Mouse (Mus musculus) hindbrain, postnatal 0 days (tissue): ENCODE data around the gene Coa6. TPM values are rescaled to one million over a fixed set of nuclear protein-coding genes. Genes with fewer than 3 reads are reported as not detected.
A peak's percentile ranks its signal among the peaks of the same experiment; 100 is the strongest.

Experiments
- ATAC-seq: fragments of 200-750 bp; cut with Nextera tagmentation; 2 replicates; pipeline ENCODE4 v1.8.0; 2017; ENCODE audit warnings: mild to moderate bottlenecking, moderate TSS enrichment, moderate library complexity
- DNase-seq: peaks from one replicate; pipeline ENCODE4 v3.0.0-alpha.2; 2015; ENCODE audit warnings: low spot score
- H3K27ac ChIP-seq: fragments of 300-500 bp; sonication (generic); 2 replicates; pipeline ENCODE4 v1.5.1; 2014; ENCODE audit warnings: mild to moderate bottlenecking
- H3K27me3 ChIP-seq: fragments of 300-500 bp; sonication (generic); 2 replicates; pipeline ENCODE4 v1.6.1; 2014; ENCODE audit warnings: low read length, mixed read lengths; ENCODE audit not compliant: insufficient read depth
- H3K36me3 ChIP-seq: fragments of 300-500 bp; sonication (generic); 2 replicates; pipeline ENCODE4 v1.6.1; 2014; ENCODE audit warnings: low read length, mixed read lengths; ENCODE audit not compliant: insufficient read depth
- H3K4me1 ChIP-seq: fragments of 300-500 bp; sonication (generic); 2 replicates; pipeline ENCODE4 v1.6.1; 2014; ENCODE audit warnings: antibody characterized with exemption, low read length, mixed read lengths; ENCODE audit not compliant: insufficient read depth
- H3K4me2 ChIP-seq: fragments of 300-500 bp; sonication (generic); 2 replicates; pipeline ENCODE4 v1.6.1; 2014; ENCODE audit warnings: low read depth, mild to moderate bottlenecking, low read length, moderate library complexity, mixed read lengths
- H3K4me3 ChIP-seq: fragments of 300-500 bp; sonication (generic); 2 replicates; pipeline ENCODE4 v1.5.1; 2014; ENCODE audit warnings: low read length
- H3K9ac ChIP-seq: fragments of 300-500 bp; sonication (generic); replicated peaks from 2 replicates; pipeline ENCODE4 v1.6.1; 2014; ENCODE audit warnings: mild to moderate bottlenecking, low read length, moderate library complexity, mixed read lengths
- H3K9me3 ChIP-seq: fragments of 300-500 bp; sonication (generic); 2 replicates; pipeline ENCODE4 v1.6.1; 2016; ENCODE audit warnings: low read length, mixed read lengths
- CTCF ChIP-seq: IDR thresholded peaks from 2 replicates; pipeline ENCODE4 v1.5.1; 2016; ENCODE audit warnings: antibody characterized with exemption, control low read depth, low read depth
- WGBS: fragments of 180-500 bp; shearing (Covaris S2); extraction: QIAGEN DNeasy Blood & Tissue Kit; methylation state at CpG from one replicate; pipeline ENCODE4 v1.1.7; 2014; 5-methylcytosine and 5-hydroxymethylcytosine counted together
- polyA plus RNA-seq: library from polyadenylated mRNA; unstranded; fragments of >200 nt; fragmentation: Nextera tagmentation; extraction: Ambion mirVana; gene quantifications from 2 replicates; pipeline ENCODE4 v1.2.1, GENCODE M21; 2015
- total RNA-seq: library from RNA; depleted of rRNA; stranded (reverse); fragments of >200 nt; gene quantifications from 2 replicates; pipeline ENCODE4 v1.2.3, GENCODE M21; 2014; rRNA removed

The Coa6 gene
- total RNA-seq (20.9 and 27.5 TPM in 2 replicates), polyA plus RNA-seq (48.9 and 57.2 TPM in 2 replicates)

GRCm38 (mm10) chr8:126422174-126422919 lies at the start of gene Coa6:
Gene Coa6 (plus strand): TSS chr8:126422515.
- H3K36me3 ChIP-seq, result peaks cover 21% of the 10 kb centered on the region
- peak within 1 kb of the TSS; percentile 64 for H3K4me3 ChIP-seq
- peaks cover 5% of the 10 kb centered on the region for H3K4me1 ChIP-seq
- TF ChIP-seq CTCF, result no peak
- DNase-seq (peak; percentile 99), ATAC-seq (peak; percentile 98)
- no peaks in the 10 kb centered on the region for H3K27me3 ChIP-seq
- under 1% methylated on average over 61 of the region's 61 CpGs for WGBS
- H3K9ac ChIP-seq, result peak within 1 kb of the TSS; percentile 70
- peak within 1 kb of the TSS; percentile 84 for H3K4me2 ChIP-seq
- H3K27ac ChIP-seq, result peak within 1 kb of the TSS; percentile 80
- no peaks in the 10 kb centered on the region for H3K9me3 ChIP-seq

GRCm38 (mm10) chr8:126379580-126379979 lies 42.7 kb upstream of the Coa6 start:
- 84% methylated on average over 6 of the region's 6 CpGs for WGBS
- Histone ChIP-seq H3K4me1 (no peaks in the 10 kb centered on the region), H3K36me3 (no peaks in the 10 kb centered on the region), H3K4me3 (no peak overlapping the region), H3K27ac (no peak overlapping the region), H3K9me3 (no peaks in the 10 kb centered on the region), H3K27me3 (no peaks in the 10 kb centered on the region), H3K4me2 (no peak overlapping the region), H3K9ac (no peak overlapping the region)
- no peak for TF ChIP-seq CTCF
- no peak for DNase-seq
- no peak for ATAC-seq

- Histone ChIP-seq H3K4me2 (no peak overlapping the region), H3K27ac (no peak overlapping the region), H3K4me3 (no peak overlapping the region), H3K27me3 (no peaks in the 10 kb centered on the region), H3K36me3 (no peaks in the 10 kb centered on the region), H3K9ac (no peak overlapping the region), H3K4me1 (no peaks in the 10 kb centered on the region), H3K9me3 (no peaks in the 10 kb centered on the region)
- DNase-seq (peak; percentile 54), ATAC-seq (0 out of 2 replicates have a peak, but pooled peaks have one; percentile 21)
- no peak for TF ChIP-seq CTCF
- WGBS, result 35% methylated on average over 2 of the region's 2 CpGs
Measured at GRCm38 (mm10) chr8:126380141-126380540, 42.2 kb upstream of the Coa6 start.

- H3K9me3 ChIP-seq, result no peaks in the 10 kb centered on the region
- WGBS, result 83% methylated on average over 7 of the region's 7 CpGs
- H3K27me3 ChIP-seq, result no peaks in the 10 kb centered on the region
- H3K27ac ChIP-seq, result no peak overlapping the region
- H3K4me2 ChIP-seq, result no peak overlapping the region
- ATAC-seq, result no peak
- H3K4me3 ChIP-seq, result no peak overlapping the region
- H3K4me1 ChIP-seq, result no peaks in the 10 kb centered on the region
- H3K9ac ChIP-seq, result no peak overlapping the region
- no peak for DNase-seq
- no peak for TF ChIP-seq CTCF
- no peaks in the 10 kb centered on the region for H3K36me3 ChIP-seq
Measured at GRCm38 (mm10) chr8:126381299-126381698, 41.0 kb upstream of the Coa6 start.

GRCm38 (mm10) chr8:126382216-126382615 lies 40.1 kb upstream of the Coa6 start:
- Histone ChIP-seq H3K9ac (no peak overlapping the region), H3K36me3 (no peaks in the 10 kb centered on the region), H3K27ac (no peak overlapping the region), H3K4me2 (no peak overlapping the region), H3K4me1 (no peaks in the 10 kb centered on the region), H3K4me3 (no peak overlapping the region), H3K27me3 (no peaks in the 10 kb centered on the region), H3K9me3 (no peaks in the 10 kb centered on the region)
- TF ChIP-seq CTCF, result no peak
- ATAC-seq (no peak), DNase-seq (no peak)
- 48% methylated on average over 14 of the region's 14 CpGs for WGBS

- H3K9me3 ChIP-seq, result no peaks in the 10 kb centered on the region
Measured at GRCm38 (mm10) chr8:126382749-126383148, 39.6 kb upstream of the Coa6 start.

GRCm38 (mm10) chr8:126387566-126387965 lies 34.7 kb upstream of the Coa6 start:
- H3K27me3 ChIP-seq, result no peaks in the 10 kb centered on the region
- DNase-seq (no peak), ATAC-seq (peak; percentile 25; the same call in 1 of the 2 replicates)
- H3K4me1 ChIP-seq, result no peaks in the 10 kb centered on the region
- H3K9ac ChIP-seq, result no peak overlapping the region
- WGBS, result 92% methylated on average over 4 of the region's 4 CpGs
- no peak overlapping the region for H3K27ac ChIP-seq
- H3K36me3 ChIP-seq, result no peaks in the 10 kb centered on the region
- no peaks in the 10 kb centered on the region for H3K9me3 ChIP-seq
- no peak for TF ChIP-seq CTCF
- no peak overlapping the region for H3K4me3 ChIP-seq
- no peak overlapping the region for H3K4me2 ChIP-seq

More at GRCm38 (mm10) chr8:126382749-126383148, 39.6 kb upstream of the Coa6 start:
- peak; percentile 47 for ATAC-seq
- Histone ChIP-seq H3K4me3 (no peak overlapping the region), H3K27ac (no peak overlapping the region), H3K4me1 (no peaks in the 10 kb centered on the region), H3K9ac (no peak overlapping the region), H3K4me2 (no peak overlapping the region), H3K27me3 (no peaks in the 10 kb centered on the region), H3K36me3 (no peaks in the 10 kb centered on the region)
- peak; percentile 67 for DNase-seq
- WGBS, result 75% methylated on average over 5 of the region's 5 CpGs
- TF ChIP-seq CTCF, result peak; percentile 89
